Mouse (Mus musculus) liver, adult 2 months (tissue): ENCODE measurements at regions not wholly inside any gene's neighbourhood (a gene's known extent, or its start where the extent isn't known, plus 50 kb on each side); places are given as distances from the start of the nearest gene placed in this dataset.

Experiments
- CTCF ChIP-seq: fragments of 200-500 bp; IDR thresholded peaks from 2 replicates; pipeline ENCODE4 v1.5.1; 2011; ENCODE audit warnings: low read depth, low read length, control low read depth
- POLR2A ChIP-seq: fragments of 200-500 bp; IDR thresholded peaks from 2 replicates; pipeline ENCODE4 v1.6.1; 2011; ENCODE audit warnings: low read length, control low read depth; ENCODE audit not compliant: insufficient read depth; ENCODE audit errors: extremely low read depth

DNA sequence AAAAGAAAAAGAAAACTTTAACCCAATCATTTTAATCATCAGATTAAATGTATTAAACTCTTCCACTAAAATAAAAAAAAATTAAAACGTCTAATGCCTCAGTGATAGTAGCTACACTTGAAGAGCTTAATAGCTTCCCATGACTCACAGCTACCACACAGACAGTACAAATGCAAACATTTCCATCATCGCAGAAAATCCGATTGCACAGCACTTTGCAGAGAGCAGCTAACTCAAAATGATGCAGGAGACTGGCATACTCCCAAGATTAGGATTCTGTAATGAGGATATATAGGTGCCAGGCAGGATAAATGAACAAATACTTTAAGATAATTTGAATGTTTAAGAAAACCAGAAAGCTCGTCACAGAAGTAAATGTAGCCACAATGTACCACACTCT, 238.3 kb upstream of the Kif2a start:
- no peak for TF ChIP-seq POLR2A
- no peak for TF ChIP-seq CTCF
